Mouse (Mus musculus): ENCODE measurements at regions not wholly inside any gene's neighbourhood (a gene's known extent, or its start where the extent isn't known, plus 50 kb on each side); places are given as distances from the start of the nearest gene placed in this dataset.
A peak's percentile ranks its signal among the peaks of the same experiment; 100 is the strongest.

DNA sequence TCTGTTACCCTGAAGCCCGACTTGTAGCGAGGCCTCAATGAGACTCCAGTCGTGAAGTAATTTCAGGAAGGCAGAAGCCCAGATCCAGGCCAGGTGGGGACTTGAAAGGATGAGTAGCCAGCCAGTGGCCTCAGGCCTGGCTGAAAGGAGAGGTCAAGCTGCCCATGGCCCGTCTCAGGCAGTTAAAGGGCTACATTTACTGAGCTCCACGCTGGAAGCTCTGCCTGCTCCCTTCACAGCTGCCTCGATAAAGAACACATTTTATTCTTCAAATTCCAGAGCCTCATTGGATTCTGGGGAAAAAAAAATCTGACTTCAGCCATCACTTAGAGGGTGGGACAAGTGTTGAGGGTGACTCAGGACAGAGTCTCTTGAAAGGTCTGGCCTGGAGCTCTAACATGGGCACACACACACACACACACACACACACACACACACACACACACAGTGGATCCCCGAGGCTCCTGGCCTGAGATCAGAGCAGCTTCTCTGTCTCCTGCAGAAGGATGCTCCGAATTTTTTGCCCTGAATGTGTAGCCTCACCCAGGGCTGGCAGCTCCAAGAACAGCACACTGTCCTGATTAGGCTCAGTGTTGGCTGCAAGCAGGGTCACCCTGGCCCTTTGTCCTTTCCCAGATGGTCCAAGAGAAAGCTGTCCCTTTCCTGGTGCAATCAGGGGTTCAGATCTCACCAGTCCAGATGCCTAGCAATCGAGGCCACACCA is 53.0 kb downstream of the Gadd45g start:
- no peak for DNase-seq (ENCODE audit: low spot score in 2 of 2)

DNA sequence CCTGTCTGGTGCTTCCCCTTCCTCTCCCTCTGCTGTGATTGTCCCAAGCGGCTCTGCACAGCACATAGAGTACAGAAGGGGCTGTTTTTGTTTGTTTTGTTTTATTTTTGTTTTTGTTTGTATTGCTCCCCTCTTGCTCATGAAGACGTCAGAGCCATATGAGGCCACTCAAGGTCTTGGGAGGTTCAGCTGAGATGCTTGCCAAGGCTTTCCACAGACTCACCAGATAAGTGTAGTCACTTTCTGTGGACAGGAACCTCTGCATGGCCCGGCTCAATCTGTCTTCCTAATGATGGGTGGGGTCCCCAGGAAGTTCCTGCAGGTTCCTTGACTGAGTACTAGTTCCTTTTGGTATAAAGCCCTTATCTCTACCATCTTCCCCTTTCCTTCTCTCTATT is 53.6 kb downstream of the Gadd45g start:
- no peak for DNase-seq (ENCODE audit: low spot score in 2 of 2)

DNA sequence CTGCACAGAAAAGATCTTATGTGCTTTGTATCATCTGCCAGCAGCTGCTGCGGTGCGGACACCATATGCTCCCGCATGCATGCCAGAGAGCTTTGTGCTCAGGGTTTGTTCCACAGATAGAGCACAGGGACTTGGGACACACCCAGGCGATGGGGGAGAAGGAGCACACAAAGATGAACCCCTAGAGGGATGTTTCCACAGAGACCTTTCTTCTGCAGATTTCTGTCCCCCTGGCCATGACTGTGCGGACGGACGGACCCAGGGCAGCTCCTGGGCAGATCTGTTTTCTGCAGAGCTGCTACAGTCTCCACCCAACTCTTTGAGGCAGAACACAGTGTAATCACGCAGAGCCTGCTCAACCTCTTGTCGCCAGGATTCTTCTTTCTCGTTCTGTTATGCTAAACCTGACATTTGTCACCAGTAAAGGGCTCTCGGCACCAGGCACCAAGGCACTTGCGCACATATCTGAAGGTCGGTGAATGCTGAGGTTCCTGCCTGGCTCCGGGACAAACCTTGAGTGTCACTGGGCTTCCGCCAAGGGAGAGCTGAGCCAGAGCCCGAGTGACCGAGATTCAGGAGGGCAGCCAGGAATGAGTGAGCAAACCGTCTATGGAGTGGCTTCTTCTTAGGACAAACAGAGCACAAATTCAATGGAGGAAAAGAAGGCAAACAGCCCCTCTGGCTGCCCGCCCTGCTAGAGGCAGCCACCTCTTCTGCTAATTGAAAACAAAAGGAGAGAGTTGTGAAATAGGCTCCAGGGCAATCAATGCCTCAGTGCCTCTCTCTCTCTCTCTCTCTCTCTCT is 56.2 kb downstream of the Gadd45g start:
- peak in 1 of 2 experiments; percentile 69 for DNase-seq (ENCODE audit: low spot score in 2 of 2)

- no peak for DNase-seq (ENCODE audit: low spot score in 2 of 2)
Observed at GRCm38 (mm10) chr13:51903324-51903939, 57.0 kb downstream of the Gadd45g start.

DNA sequence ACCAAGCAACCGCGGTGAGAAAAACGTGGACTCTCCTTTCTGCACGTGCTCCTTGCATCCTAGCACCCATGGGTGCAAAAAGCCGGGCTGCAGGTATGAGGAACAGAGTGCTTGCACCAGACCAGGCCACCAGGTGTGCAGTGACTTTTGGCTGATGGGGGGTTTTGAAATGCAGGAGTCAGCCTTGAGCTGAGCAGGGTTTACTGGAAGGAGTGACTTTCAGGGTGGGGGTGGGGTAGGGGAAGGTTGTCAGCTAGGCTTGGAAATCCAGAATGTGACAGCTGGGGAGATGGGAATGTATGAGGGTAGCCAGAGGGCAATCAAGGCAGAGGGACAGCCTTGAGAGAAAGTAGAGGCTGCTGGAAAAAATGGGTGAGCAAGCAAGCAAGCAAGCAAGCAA is 58.8 kb downstream of the Gadd45g start:
- no peak for DNase-seq (ENCODE audit: low spot score in 2 of 2)

- DNase-seq (ENCODE audit: low spot score in 2 of 2) = no peak
Observed at GRCm38 (mm10) chr13:51906103-51906502, 59.6 kb downstream of the Gadd45g start.

GRCm38 (mm10) chr13:51908514-51908913 is 62.0 kb downstream of the Gadd45g start:
- no peak for DNase-seq (ENCODE audit: low spot score in 2 of 2)

DNA sequence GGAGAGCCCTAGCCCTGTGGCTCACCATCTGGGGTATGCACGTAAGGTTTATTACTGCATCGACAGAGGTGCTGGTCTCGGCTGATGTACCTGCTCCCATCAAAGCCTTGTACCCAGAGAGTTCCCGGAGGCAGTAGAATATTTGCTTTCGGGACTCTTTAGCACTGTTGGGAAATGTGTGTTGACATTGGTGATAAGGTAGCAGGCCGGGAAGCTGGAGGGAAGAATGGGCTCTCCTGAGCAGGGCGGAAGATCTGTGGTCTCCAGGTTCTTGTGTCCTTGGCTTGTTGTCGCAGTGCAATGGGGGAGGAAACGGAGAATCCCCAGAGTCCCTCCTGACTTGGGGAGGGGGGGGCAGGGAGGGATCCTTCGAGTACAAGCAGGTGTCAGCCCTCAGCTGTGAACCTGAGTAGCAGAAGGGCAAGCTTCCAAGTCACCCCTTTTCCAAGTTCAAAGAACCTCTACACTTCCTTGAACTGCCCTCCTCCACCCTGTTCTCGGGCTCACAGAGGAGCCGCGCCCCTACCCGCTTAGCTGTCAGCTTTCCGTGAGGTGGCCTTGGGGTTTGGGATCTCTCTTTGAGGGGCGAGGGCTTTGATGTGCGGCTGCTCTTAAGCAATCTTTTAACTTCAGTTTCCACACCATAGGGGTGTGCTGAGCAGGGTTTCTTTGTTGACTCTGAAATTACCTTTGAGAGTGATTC is 65.0 kb downstream of the Gadd45g start:
- no peak for DNase-seq (ENCODE audit: low spot score in 2 of 2)

DNA sequence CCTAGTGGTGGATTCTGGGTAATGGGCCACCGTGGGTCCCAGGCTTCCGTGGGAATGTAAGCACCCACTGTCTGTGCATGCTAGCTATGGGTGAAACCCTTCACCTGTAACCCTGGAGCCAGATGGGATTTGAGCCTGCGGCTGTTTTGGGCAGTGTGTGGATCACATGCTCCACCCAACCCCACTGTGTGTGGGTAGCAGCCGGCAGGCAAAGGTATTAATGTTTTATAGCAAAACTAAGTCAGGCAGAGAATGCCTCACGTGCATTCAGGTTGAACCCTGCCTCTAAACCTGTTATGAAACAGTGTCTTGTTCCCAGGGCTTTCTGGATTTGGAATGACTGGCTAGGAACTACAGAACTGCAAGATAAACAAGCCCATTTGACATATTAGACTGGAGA is 66.0 kb downstream of the Gadd45g start:
- no peak for DNase-seq (ENCODE audit: low spot score in 2 of 2)

- no peak for DNase-seq (ENCODE audit: low spot score in 2 of 2)
Observed at GRCm38 (mm10) chr13:51912994-51913393, 66.5 kb downstream of the Gadd45g start.

- DNase-seq (ENCODE audit: low spot score in 2 of 2) = no peak
Observed at GRCm38 (mm10) chr13:51916666-51917240, 70.3 kb downstream of the Gadd45g start.

GRCm38 (mm10) chr13:51917658-51918057 is 71.2 kb downstream of the Gadd45g start:
- no peak for DNase-seq (ENCODE audit: low spot score in 2 of 2)

DNA sequence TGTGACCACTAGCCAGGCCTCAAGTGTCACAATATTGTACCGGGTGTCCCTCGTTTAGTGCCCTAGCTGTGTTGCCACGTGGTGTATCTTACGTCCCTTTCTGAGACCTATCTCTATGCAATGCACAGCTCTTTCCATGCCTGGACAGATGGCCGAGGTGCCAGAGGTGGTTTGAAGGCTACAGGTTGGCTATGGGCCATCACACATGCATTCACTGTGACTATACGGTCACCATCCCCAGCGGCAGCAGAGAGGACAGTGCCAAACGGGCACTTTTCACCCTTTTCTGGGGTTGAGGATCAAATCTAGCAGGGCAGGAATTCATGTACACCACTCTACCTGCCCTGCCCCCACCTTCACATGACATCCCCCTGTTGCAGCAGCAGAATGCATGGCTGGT is 71.6 kb downstream of the Gadd45g start:
- DNase-seq (ENCODE audit: low spot score in 2 of 2) = no peak

DNA sequence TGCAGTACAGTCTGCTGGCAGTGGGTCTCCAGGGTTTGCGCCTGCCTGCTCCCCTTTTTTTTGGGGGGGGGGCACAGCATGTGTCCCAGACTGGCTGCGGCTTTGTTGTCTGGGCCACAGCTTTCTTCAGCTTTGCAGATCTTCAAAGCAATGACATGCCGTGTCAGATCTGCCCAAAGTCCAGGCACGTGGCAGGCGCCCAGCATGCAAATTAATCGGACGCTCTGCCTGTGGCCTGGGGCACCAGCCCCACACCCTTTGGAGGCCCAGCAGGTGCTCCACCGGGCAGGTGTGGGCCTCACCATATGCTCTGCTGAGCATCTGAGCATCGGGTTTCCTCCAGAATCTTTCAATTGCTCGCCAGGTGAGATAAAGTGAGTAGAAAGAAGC is 72.3 kb downstream of the Gadd45g start:
- no peak for DNase-seq (ENCODE audit: low spot score in 2 of 2)

GRCm38 (mm10) chr13:51919171-51919793 is 72.8 kb downstream of the Gadd45g start:
- no peak for DNase-seq (ENCODE audit: low spot score in 2 of 2)

DNA sequence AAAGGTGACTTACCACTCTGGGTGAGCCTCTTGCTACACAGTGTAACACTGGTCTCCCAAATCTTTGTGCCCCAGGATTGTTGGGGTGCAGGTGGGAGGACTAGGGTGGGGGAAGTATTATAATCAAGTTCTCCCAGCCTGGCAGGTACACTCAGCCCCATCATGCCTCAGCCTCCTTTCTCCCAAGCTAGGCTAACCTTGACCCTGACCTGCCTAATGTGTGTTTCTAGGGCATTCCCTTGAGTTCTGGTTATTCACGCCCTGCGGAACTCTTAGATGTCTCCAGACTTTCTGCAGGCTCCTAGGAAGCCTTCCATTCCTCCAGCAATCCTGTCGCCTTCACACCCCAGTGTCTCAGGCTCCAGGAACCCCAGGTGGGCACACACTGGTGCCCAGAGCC is 73.5 kb downstream of the Gadd45g start:
- no peak for DNase-seq (ENCODE audit: low spot score in 2 of 2)

GRCm38 (mm10) chr13:51920511-51921351 is 74.3 kb downstream of the Gadd45g start:
- no peak for DNase-seq (ENCODE audit: low spot score in 2 of 2)

GRCm38 (mm10) chr13:51921550-51921949 is 75.1 kb downstream of the Gadd45g start:
- no peak for DNase-seq (ENCODE audit: low spot score in 2 of 2)

DNA sequence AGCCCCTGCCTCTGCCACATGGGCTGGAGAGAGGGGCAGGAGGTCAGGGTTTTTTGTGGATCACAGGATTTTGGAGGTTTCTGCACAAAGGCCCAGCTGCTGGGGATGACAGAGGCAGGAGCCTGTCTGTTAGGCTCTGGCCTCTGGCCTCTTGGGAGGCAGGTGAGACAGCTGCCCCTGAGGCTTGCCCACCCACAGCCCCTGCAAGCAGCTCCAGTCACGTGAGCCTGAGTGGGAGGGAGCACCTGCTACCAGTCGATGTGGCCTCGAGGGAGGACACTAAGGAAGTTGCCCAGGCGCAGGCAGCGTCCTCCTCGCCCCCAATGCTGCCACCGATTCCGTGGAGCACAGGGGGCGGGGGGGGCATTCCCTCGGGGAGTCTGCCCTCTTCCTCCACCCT is 80.3 kb downstream of the Gadd45g start:
- no peak for DNase-seq (ENCODE audit: low spot score in 2 of 2)

DNA sequence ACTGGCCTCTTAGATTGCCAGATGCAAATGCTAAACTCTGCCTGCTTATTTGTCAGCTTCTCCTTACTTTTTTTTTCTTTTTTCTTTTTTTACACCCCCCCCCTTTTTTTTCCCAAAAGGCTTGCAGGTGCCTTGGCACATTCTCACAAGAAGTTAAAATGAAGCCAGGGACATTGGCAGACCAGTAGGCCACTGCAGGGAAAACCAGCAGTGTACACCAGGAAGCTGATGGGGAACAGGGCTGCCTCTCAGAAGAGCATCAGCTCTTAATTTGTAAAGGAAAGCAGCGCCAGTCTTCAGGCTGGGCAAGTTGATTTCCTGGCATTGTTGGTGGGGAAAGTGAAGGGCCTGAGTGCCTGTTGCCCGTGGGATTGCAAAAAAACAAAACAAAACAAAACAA is 83.3 kb downstream of the Gadd45g start:
- no peak for DNase-seq (ENCODE audit: low spot score in 2 of 2)
